Mouse (Mus musculus): Measurements from ENCODE around the gene Sult2b1. TPM values are rescaled to one million over a fixed set of nuclear protein-coding genes. Genes with fewer than 3 reads are reported as not detected.

Gene Sult2b1
- total and polyA plus RNA-seq, 3 experiments = 0.17 to 0.29 TPM; not detected in 1

- in situ Hi-C loops (cut with MboI; ENCODE audit: low pct_ligation_motif_present, low pct_unique_long_range_greater_than_20kb, low sequenced_read_pairs) (loop anchor here (5.0 to 10.0 kb wide), 3 partner anchors 62 to 265 kb away; partner anchors contain the start of genes Ccdc114 and Emp3), dilution Hi-C loops (cut with MboI; ENCODE audit: extremely low pct_ligation_motif_present, extremely low pct_unique_long_range_greater_than_20kb, low sequenced_read_pairs) (no loop called here)
- TF ChIP-seq ZMIZ1 (IDR thresholded peaks at IDR 0.05; ENCODE audit: low read depth, low read length) (no peak), BHLHE40 (IDR thresholded peaks at IDR 0.05; ENCODE audit: low read depth, low read length) (no peak)
- Histone ChIP-seq H3K9me3 (replicated peaks; ENCODE audit: low read length) (no peaks in the 10 kb centered on the region), H3K4me1 (ENCODE audit: control insufficient read depth in 1 of 2, insufficient read depth in 2 of 2) (peaks cover 5 to 12% of the 10 kb centered on the region in 2 experiments), H3K9ac (ENCODE audit: insufficient read depth, low read depth) (no peak overlapping the region), H3K27ac (ENCODE audit: insufficient read depth, low read depth) (no peak overlapping the region), H3K4me2 (ENCODE audit: insufficient read depth, low read depth, poor library complexity, severe bottlenecking) (no peak overlapping the region), H3K36me3 (replicated peaks in 1 of 2; ENCODE audit: control insufficient read depth in 1 of 2, insufficient read depth in 1 of 2, low read length in 1 of 2) (no peaks in the 10 kb centered on the region), H3K4me3 (replicated peaks in 1 of 3; ENCODE audit: low read depth in 2 of 3, low read length in 2 of 3, poor library complexity in 1 of 3) (no peak overlapping the region), H3K79me2 (replicated peaks; ENCODE audit: control insufficient read depth, extremely low read depth, insufficient read depth, poor library complexity, severe bottlenecking) (no peaks in the 10 kb centered on the region), H3K27me3 (replicated peaks) (peaks cover 8% of the 10 kb centered on the region)
- no peak for DNase-seq (ENCODE audit: extremely low read depth)
These were observed 44.6 kb downstream of the Sult2b1 start for GRCm38 (mm10) chr7:45739820-45740219.

- Histone ChIP-seq H3K4me2 (ENCODE audit: insufficient read depth, low read depth, poor library complexity, severe bottlenecking) (no peak overlapping the region), H3K27ac (ENCODE audit: insufficient read depth, low read depth) (no peak overlapping the region), H3K9ac (ENCODE audit: insufficient read depth, low read depth) (no peak overlapping the region), H3K79me2 (replicated peaks; ENCODE audit: control insufficient read depth, extremely low read depth, insufficient read depth, poor library complexity, severe bottlenecking) (no peaks in the 10 kb centered on the region), H3K4me1 (ENCODE audit: control insufficient read depth in 1 of 2, insufficient read depth in 2 of 2) (peaks cover 5 to 12% of the 10 kb centered on the region in 2 experiments), H3K4me3 (replicated peaks in 1 of 3; ENCODE audit: low read depth in 2 of 3, low read length in 2 of 3, poor library complexity in 1 of 3) (no peak overlapping the region), H3K27me3 (replicated peaks) (peaks cover 8% of the 10 kb centered on the region), H3K9me3 (replicated peaks; ENCODE audit: low read length) (no peaks in the 10 kb centered on the region), H3K36me3 (replicated peaks in 1 of 2; ENCODE audit: control insufficient read depth in 1 of 2, insufficient read depth in 1 of 2, low read length in 1 of 2) (no peaks in the 10 kb centered on the region)
- TF ChIP-seq TBP (conservative IDR thresholded peaks at IDR 0.05; ENCODE audit: low read depth, low read length) = no peak
- no peak for TF ChIP-seq KAT2A (IDR thresholded peaks at IDR 0.05; ENCODE audit: insufficient replicate concordance, low read length)
- peak; percentile 32 to 65; a peak in 3 of 4 replicates for TF ChIP-seq CTCF (conservative IDR thresholded peaks at IDR 0.05 in 1 of 2, IDR thresholded peaks at IDR 0.05 in 1 of 2; ENCODE audit: low read depth in 2 of 2, low read length in 2 of 2)
- TF ChIP-seq RAD21 (IDR thresholded peaks at IDR 0.05; ENCODE audit: low read depth, low read length) = peak; percentile 51
- no peak for TF ChIP-seq MAFK (IDR thresholded peaks at IDR 0.05; ENCODE audit: insufficient replicate concordance, low read length)
- TF ChIP-seq SMC3 (IDR thresholded peaks at IDR 0.05; ENCODE audit: low read depth, low read length) = peak; percentile 53
- no peak for TF ChIP-seq PAX5 (IDR thresholded peaks at IDR 0.05; ENCODE audit: low read length)
- TF ChIP-seq ELF1 (IDR thresholded peaks at IDR 0.05; ENCODE audit: low read depth, low read length) = no peak
- dilution Hi-C loops (cut with MboI; ENCODE audit: extremely low pct_ligation_motif_present, extremely low pct_unique_long_range_greater_than_20kb, low sequenced_read_pairs) (no loop called here), in situ Hi-C loops (cut with MboI; ENCODE audit: low pct_ligation_motif_present, low pct_unique_long_range_greater_than_20kb, low sequenced_read_pairs) (loop anchor here (10.0 kb wide), 2 partner anchors 186 to 266 kb away; partner anchors contain the start of genes Ccdc114 and Emp3)
- DNase-seq (ENCODE audit: extremely low read depth) = peak; percentile 69
These were observed 45.2 kb downstream of the Sult2b1 start for GRCm38 (mm10) chr7:45739162-45739763.

GRCm38 (mm10) chr7:45733477-45733876 is 51.0 kb downstream of the Sult2b1 start:
- no peaks in the 10 kb centered on the region for H3K79me2 ChIP-seq (replicated peaks; ENCODE audit: control insufficient read depth, extremely low read depth, insufficient read depth, poor library complexity, severe bottlenecking)
- TF ChIP-seq UBTF (IDR thresholded peaks at IDR 0.05; ENCODE audit: low read depth, low read length) (no peak), NELFE (IDR thresholded peaks at IDR 0.05; ENCODE audit: low read depth, low read length) (no peak), TCF12 (IDR thresholded peaks at IDR 0.05; ENCODE audit: low read depth, low read length) (no peak), JUND (conservative IDR thresholded peaks at IDR 0.05; ENCODE audit: low read depth, low read length) (no peak), ZKSCAN1 (IDR thresholded peaks at IDR 0.05; ENCODE audit: borderline replicate concordance, low read depth, low read length) (no peak), ZNF384 (IDR thresholded peaks at IDR 0.05; ENCODE audit: low read depth, low read length) (no peak), CHD2 (IDR thresholded peaks at IDR 0.05; ENCODE audit: low read length) (no peak), HCFC1 (IDR thresholded peaks at IDR 0.05; ENCODE audit: low read depth, low read length) (no peak), MYC (IDR thresholded peaks at IDR 0.05; ENCODE audit: low read depth, low read length) (no peak), CHD1 (IDR thresholded peaks at IDR 0.05; ENCODE audit: low read depth, low read length) (no peak), CTCF (conservative IDR thresholded peaks at IDR 0.05 in 1 of 2, IDR thresholded peaks at IDR 0.05 in 1 of 2; ENCODE audit: low read depth in 2 of 2, low read length in 2 of 2) (no peak), KAT2A (IDR thresholded peaks at IDR 0.05; ENCODE audit: insufficient replicate concordance, low read length) (no peak)
- no peak overlapping the region for H3K4me3 ChIP-seq (replicated peaks in 1 of 3; ENCODE audit: low read depth in 2 of 3, low read length in 2 of 3, poor library complexity in 1 of 3)
- dilution Hi-C loops (cut with MboI; ENCODE audit: extremely low pct_ligation_motif_present, extremely low pct_unique_long_range_greater_than_20kb, low sequenced_read_pairs) = no loop called here
- no peak overlapping the region for H3K4me2 ChIP-seq (ENCODE audit: insufficient read depth, low read depth, poor library complexity, severe bottlenecking)
- H3K27me3 ChIP-seq (replicated peaks) = no peaks in the 10 kb centered on the region
- H3K9me3 ChIP-seq (replicated peaks; ENCODE audit: low read length) = no peaks in the 10 kb centered on the region
- in situ Hi-C loops (cut with MboI; ENCODE audit: low pct_ligation_motif_present, low pct_unique_long_range_greater_than_20kb, low sequenced_read_pairs) = loop anchor here (10.0 kb wide), 2 partner anchors 191 to 271 kb away; partner anchors contain the start of genes Ccdc114 and Emp3
- peaks cover 6 to 19% of the 10 kb centered on the region in 2 experiments for H3K36me3 ChIP-seq (replicated peaks in 1 of 2; ENCODE audit: control insufficient read depth in 1 of 2, insufficient read depth in 1 of 2, low read length in 1 of 2)
- H3K27ac ChIP-seq (ENCODE audit: insufficient read depth, low read depth) = no peak overlapping the region
- peaks cover 0 to 10% of the 10 kb centered on the region in 2 experiments; a peak in 2 of 4 replicates for H3K4me1 ChIP-seq (ENCODE audit: control insufficient read depth in 1 of 2, insufficient read depth in 2 of 2)
- no peak overlapping the region for H3K9ac ChIP-seq (ENCODE audit: insufficient read depth, low read depth)
- no peak for DNase-seq (ENCODE audit: extremely low read depth)

Measured in CH12.LX (cell line).